Mouse (Mus musculus): ENCODE measurements at regions not wholly inside any gene's neighbourhood (a gene's known extent, or its start where the extent isn't known, plus 50 kb on each side); places are given as distances from the start of the nearest gene placed in this dataset.

- H3K27me3 ChIP-seq (replicated peaks) = no peaks in the 10 kb centered on the region
- ATAC-seq (ENCODE audit: insufficient number of reproducible peaks, low FRiP score) = no peak
- H3K9me3 ChIP-seq (replicated peaks) = no peaks in the 10 kb centered on the region
- no peak overlapping the region for H3K4me2 ChIP-seq
- H3K9ac ChIP-seq = no peak overlapping the region
- WGBS = 78% methylated on average over 3 of the region's 3 CpGs
- no peak overlapping the region for H3K4me3 ChIP-seq
- H3K36me3 ChIP-seq = no peaks in the 10 kb centered on the region
- H3K4me1 ChIP-seq (replicated peaks) = no peaks in the 10 kb centered on the region
- no peak overlapping the region for H3K27ac ChIP-seq (ENCODE audit: poor library complexity, severe bottlenecking)
Measured at GRCm38 (mm10) chr9:79004296-79004980, 389.1 kb downstream of the Cd109 start.

DNA sequence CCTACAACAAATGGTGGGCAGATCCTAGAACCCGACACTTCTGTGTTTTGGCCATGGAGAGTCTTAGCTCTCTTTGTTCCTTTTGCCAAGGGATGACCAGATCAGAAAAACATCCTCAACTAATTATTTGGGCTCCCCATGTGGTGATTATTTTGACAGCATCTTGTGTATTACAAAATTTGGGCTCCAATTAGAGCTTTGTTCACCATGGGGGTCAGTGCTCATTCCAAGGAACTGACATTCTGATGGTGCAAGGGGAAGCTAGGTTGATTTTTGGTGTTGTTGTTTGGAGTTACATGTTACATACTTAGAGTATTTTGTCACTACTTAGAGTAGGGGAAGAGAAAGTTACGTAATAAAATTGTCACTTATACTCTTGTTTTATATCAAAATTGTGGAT is 406.9 kb downstream of the Cd109 start:
- no peak for ATAC-seq (ENCODE audit: insufficient number of reproducible peaks, low FRiP score)

GRCm38 (mm10) chr9:79028234-79028633 is 412.9 kb downstream of the Cd109 start:
- no peak for ATAC-seq (ENCODE audit: insufficient number of reproducible peaks, low FRiP score)
- H3K4me3 ChIP-seq = no peak overlapping the region
- no peak overlapping the region for H3K27ac ChIP-seq (ENCODE audit: poor library complexity, severe bottlenecking)
- no peak overlapping the region for H3K9ac ChIP-seq
- 86% methylated on average over 6 of the region's 6 CpGs for WGBS
- no peaks in the 10 kb centered on the region for H3K4me1 ChIP-seq (replicated peaks)
- no peaks in the 10 kb centered on the region for H3K36me3 ChIP-seq
- H3K4me2 ChIP-seq = no peak overlapping the region
- H3K9me3 ChIP-seq (replicated peaks) = no peaks in the 10 kb centered on the region
- no peaks in the 10 kb centered on the region for H3K27me3 ChIP-seq (replicated peaks)

More for the DNA sequence above, 406.9 kb downstream of the Cd109 start:
- Histone ChIP-seq H3K4me3 (no peak overlapping the region), H3K36me3 (no peaks in the 10 kb centered on the region), H3K9ac (no peak overlapping the region), H3K27me3 (replicated peaks) (no peaks in the 10 kb centered on the region), H3K4me1 (replicated peaks) (no peaks in the 10 kb centered on the region), H3K4me2 (no peak overlapping the region), H3K27ac (ENCODE audit: poor library complexity, severe bottlenecking) (no peak overlapping the region), H3K9me3 (replicated peaks) (no peaks in the 10 kb centered on the region)
- WGBS = 80% methylated on average over 2 of the region's 2 CpGs

DNA sequence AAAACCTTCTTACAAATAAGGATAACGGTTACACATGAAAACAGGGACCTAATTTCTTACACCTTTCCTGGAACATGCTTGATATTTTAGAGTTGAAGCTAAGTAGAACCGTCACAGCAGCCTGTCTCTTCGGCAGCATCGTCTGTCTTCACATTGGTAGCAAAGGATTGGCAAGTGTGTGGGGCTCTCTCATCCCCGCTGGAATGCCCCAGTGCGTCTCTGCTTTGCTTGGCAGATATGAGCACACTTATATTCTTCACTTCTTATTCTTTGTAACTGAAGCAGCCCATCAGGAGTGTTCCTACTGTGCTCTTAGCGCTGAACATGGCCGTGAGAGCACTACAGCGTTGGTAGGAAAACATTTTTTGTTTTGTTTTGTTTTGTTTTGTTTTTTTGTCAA is 414.1 kb downstream of the Cd109 start:
- Histone ChIP-seq H3K9me3 (replicated peaks) (no peaks in the 10 kb centered on the region), H3K4me2 (no peak overlapping the region), H3K36me3 (no peaks in the 10 kb centered on the region), H3K27me3 (replicated peaks) (no peaks in the 10 kb centered on the region), H3K9ac (no peak overlapping the region), H3K27ac (ENCODE audit: poor library complexity, severe bottlenecking) (no peak overlapping the region), H3K4me3 (no peak overlapping the region), H3K4me1 (replicated peaks) (no peaks in the 10 kb centered on the region)
- no peak for ATAC-seq (ENCODE audit: insufficient number of reproducible peaks, low FRiP score)
- WGBS = 65% methylated on average over 9 of the region's 9 CpGs

DNA sequence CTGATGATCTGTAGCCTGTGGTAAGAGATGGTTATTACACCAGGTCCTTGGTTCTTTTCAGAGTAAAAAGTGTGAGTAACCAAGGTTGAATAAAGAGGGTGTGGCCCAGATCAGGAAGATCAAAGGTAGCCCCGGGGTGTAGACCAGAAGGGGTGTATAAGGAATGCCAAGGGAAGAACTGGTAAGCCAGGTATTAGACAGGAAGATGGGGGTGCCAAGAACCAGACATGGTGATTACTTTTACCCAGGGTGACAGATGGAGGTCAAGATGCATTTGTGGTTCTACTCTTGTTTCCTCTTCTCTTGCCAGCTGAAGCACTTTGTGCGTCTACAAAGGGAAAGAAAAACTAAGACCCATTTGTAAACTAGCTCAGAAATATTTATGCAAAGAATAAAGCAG is 420.3 kb downstream of the Cd109 start:
- Histone ChIP-seq H3K4me3 (no peak overlapping the region), H3K36me3 (no peaks in the 10 kb centered on the region), H3K9ac (no peak overlapping the region), H3K9me3 (replicated peaks) (no peaks in the 10 kb centered on the region), H3K27ac (ENCODE audit: poor library complexity, severe bottlenecking) (no peak overlapping the region), H3K4me1 (replicated peaks) (no peaks in the 10 kb centered on the region), H3K4me2 (no peak overlapping the region), H3K27me3 (replicated peaks) (no peaks in the 10 kb centered on the region)
- WGBS = 67% methylated on average over 2 of the region's 2 CpGs
- ATAC-seq (ENCODE audit: insufficient number of reproducible peaks, low FRiP score) = no peak

- no peaks in the 10 kb centered on the region for H3K9me3 ChIP-seq (replicated peaks)
- 59% methylated on average over 1 of the region's 1 CpGs for WGBS
- no peak overlapping the region for H3K9ac ChIP-seq
- H3K4me1 ChIP-seq (replicated peaks) = no peaks in the 10 kb centered on the region
- no peaks in the 10 kb centered on the region for H3K27me3 ChIP-seq (replicated peaks)
- H3K4me2 ChIP-seq = no peak overlapping the region
- no peak overlapping the region for H3K4me3 ChIP-seq
- ATAC-seq (ENCODE audit: insufficient number of reproducible peaks, low FRiP score) = no peak
- H3K36me3 ChIP-seq = no peaks in the 10 kb centered on the region
- no peak overlapping the region for H3K27ac ChIP-seq (ENCODE audit: poor library complexity, severe bottlenecking)
Measured at GRCm38 (mm10) chr9:79037054-79037453, 421.7 kb downstream of the Cd109 start.

GRCm38 (mm10) chr9:79038971-79039370 is 423.6 kb downstream of the Cd109 start:
- Histone ChIP-seq H3K9ac (no peak overlapping the region), H3K9me3 (replicated peaks) (no peaks in the 10 kb centered on the region), H3K4me1 (replicated peaks) (no peaks in the 10 kb centered on the region), H3K27ac (ENCODE audit: poor library complexity, severe bottlenecking) (no peak overlapping the region), H3K4me3 (no peak overlapping the region), H3K4me2 (no peak overlapping the region), H3K27me3 (replicated peaks) (no peaks in the 10 kb centered on the region), H3K36me3 (no peaks in the 10 kb centered on the region)
- ATAC-seq (ENCODE audit: insufficient number of reproducible peaks, low FRiP score) = no peak
- WGBS = 80% methylated on average over 4 of the region's 4 CpGs

- Histone ChIP-seq H3K9me3 (replicated peaks) (no peaks in the 10 kb centered on the region), H3K4me2 (no peak overlapping the region), H3K36me3 (no peaks in the 10 kb centered on the region), H3K4me1 (replicated peaks) (no peaks in the 10 kb centered on the region), H3K9ac (no peak overlapping the region), H3K27me3 (replicated peaks) (no peaks in the 10 kb centered on the region), H3K27ac (ENCODE audit: poor library complexity, severe bottlenecking) (no peak overlapping the region), H3K4me3 (no peak overlapping the region)
- WGBS = 78% methylated on average over 1 of the region's 1 CpGs
- ATAC-seq (ENCODE audit: insufficient number of reproducible peaks, low FRiP score) = no peak
Measured at GRCm38 (mm10) chr9:79044344-79044743, 429.0 kb downstream of the Cd109 start.

- H3K27ac ChIP-seq (ENCODE audit: poor library complexity, severe bottlenecking) = no peak overlapping the region
- H3K4me1 ChIP-seq (replicated peaks) = no peaks in the 10 kb centered on the region
- H3K9me3 ChIP-seq (replicated peaks) = no peaks in the 10 kb centered on the region
- no peaks in the 10 kb centered on the region for H3K27me3 ChIP-seq (replicated peaks)
- no peaks in the 10 kb centered on the region for H3K36me3 ChIP-seq
- H3K9ac ChIP-seq = no peak overlapping the region
- H3K4me2 ChIP-seq = no peak overlapping the region
- WGBS = 6% methylated on average over 2 of the region's 2 CpGs
- ATAC-seq (ENCODE audit: insufficient number of reproducible peaks, low FRiP score) = no peak
- no peak overlapping the region for H3K4me3 ChIP-seq
Measured at GRCm38 (mm10) chr9:79045314-79045713, 430.0 kb downstream of the Cd109 start.

DNA sequence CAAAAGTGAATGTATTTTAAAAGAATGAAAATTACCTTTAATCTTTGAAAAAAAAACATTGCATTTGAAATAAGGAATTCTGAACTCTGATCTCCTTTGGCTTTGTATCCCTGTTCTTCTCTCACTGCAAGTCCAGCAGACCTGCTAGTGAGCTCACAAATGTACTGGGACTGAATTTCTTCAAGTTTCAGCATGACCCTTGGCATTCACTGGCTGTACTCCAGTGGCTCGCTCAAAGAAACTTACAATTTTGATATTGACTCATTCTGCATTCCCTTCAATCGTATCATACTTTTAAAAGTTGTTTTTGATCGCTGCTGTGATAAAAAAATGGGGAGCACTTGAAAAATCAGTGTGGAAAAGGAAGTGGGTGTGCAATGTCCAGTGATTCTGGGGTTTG is 456.6 kb downstream of the Cd109 start:
- WGBS = 67% methylated on average over 3 of the region's 3 CpGs
- no peak overlapping the region for H3K27ac ChIP-seq (ENCODE audit: poor library complexity, severe bottlenecking)
- no peak for ATAC-seq (ENCODE audit: insufficient number of reproducible peaks, low FRiP score)
- no peak overlapping the region for H3K9ac ChIP-seq
- no peaks in the 10 kb centered on the region for H3K4me1 ChIP-seq (replicated peaks)
- H3K9me3 ChIP-seq (replicated peaks) = no peaks in the 10 kb centered on the region
- H3K4me2 ChIP-seq = no peak overlapping the region
- H3K27me3 ChIP-seq (replicated peaks) = no peaks in the 10 kb centered on the region
- no peaks in the 10 kb centered on the region for H3K36me3 ChIP-seq
- no peak overlapping the region for H3K4me3 ChIP-seq

- Histone ChIP-seq H3K9me3 (replicated peaks) (no peaks in the 10 kb centered on the region), H3K9ac (no peak overlapping the region), H3K4me2 (no peak overlapping the region), H3K27ac (ENCODE audit: poor library complexity, severe bottlenecking) (no peak overlapping the region), H3K27me3 (replicated peaks) (no peaks in the 10 kb centered on the region), H3K36me3 (no peaks in the 10 kb centered on the region), H3K4me3 (no peak overlapping the region), H3K4me1 (replicated peaks) (no peaks in the 10 kb centered on the region)
- ATAC-seq (ENCODE audit: insufficient number of reproducible peaks, low FRiP score) = no peak
- 66% methylated on average over 2 of the region's 2 CpGs for WGBS
Measured at GRCm38 (mm10) chr9:79109611-79110010, 494.3 kb downstream of the Cd109 start.

GRCm38 (mm10) chr9:79111326-79111725 is 496.0 kb downstream of the Cd109 start:
- ATAC-seq (ENCODE audit: insufficient number of reproducible peaks, low FRiP score) = no peak
- H3K9ac ChIP-seq = no peak overlapping the region
- no peak overlapping the region for H3K4me3 ChIP-seq
- H3K27me3 ChIP-seq (replicated peaks) = no peaks in the 10 kb centered on the region
- H3K9me3 ChIP-seq (replicated peaks) = 0 out of 2 replicates have a peak, but pooled peaks cover 3% of the 10 kb centered on the region
- no peak overlapping the region for H3K4me2 ChIP-seq
- 17% methylated on average over 2 of the region's 2 CpGs for WGBS
- no peaks in the 10 kb centered on the region for H3K4me1 ChIP-seq (replicated peaks)
- no peak overlapping the region for H3K27ac ChIP-seq (ENCODE audit: poor library complexity, severe bottlenecking)
- no peaks in the 10 kb centered on the region for H3K36me3 ChIP-seq
